Mouse (Mus musculus): ENCODE results near the gene Dmbx1. TPM values are rescaled to one million over a fixed set of nuclear protein-coding genes. Genes with fewer than 3 reads are reported as not detected.

Dmbx1 gene
- polyA plus RNA-seq (2015; fragmentation: Nextera tagmentation; extraction: Ambion mirVana): not detected in 2 replicates

- Histone ChIP-seq H3K4me2 (replicated peaks; ENCODE audit: low read depth, low read length) (peak within 1 kb of the TSS; percentile 55), H3K27me3 (ENCODE audit: insufficient read depth, low read length) (peaks cover 100% of the 10 kb centered on the region), H3K4me1 (ENCODE audit: insufficient read depth, low read length) (peaks cover 19% of the 10 kb centered on the region), H3K4me3 (ENCODE audit: low read length) (peak within 1 kb of the TSS; percentile 41), H3K27ac (ENCODE audit: low read length) (no peak within 1 kb of the TSS), H3K9ac (replicated peaks; ENCODE audit: low read length) (0 out of 2 replicates have a peak within 1 kb of the TSS, but pooled peaks have one; percentile 16), H3K9me3 (ENCODE audit: low read length) (no peaks in the 10 kb centered on the region), H3K36me3 (ENCODE audit: insufficient read depth, low read length) (no peaks in the 10 kb centered on the region)
- under 1% methylated on average over 65 of the region's 71 CpGs for WGBS
- no peak for ATAC-seq (ENCODE audit: low FRiP score, low TSS enrichment)
Observed at GRCm38 (mm10) chr4:115939295-115940102, at the start of gene Dmbx1. Gene Dmbx1 (minus strand): TSS chr4:115939926.

GRCm38 (mm10) chr4:115989382-115989781 is 49.7 kb upstream of the Dmbx1 start:
- 75% methylated on average over 7 of the region's 7 CpGs for WGBS
- H3K27me3 ChIP-seq (ENCODE audit: insufficient read depth, low read length): 0 out of 2 replicates have a peak, but pooled peaks cover 3% of the 10 kb centered on the region
- no peak overlapping the region for H3K9ac ChIP-seq (replicated peaks; ENCODE audit: low read length)
- no peak overlapping the region for H3K4me2 ChIP-seq (replicated peaks; ENCODE audit: low read depth, low read length)
- H3K4me3 ChIP-seq (ENCODE audit: low read length): no peak overlapping the region
- H3K36me3 ChIP-seq (ENCODE audit: insufficient read depth, low read length): no peaks in the 10 kb centered on the region
- H3K4me1 ChIP-seq (ENCODE audit: insufficient read depth, low read length): no peaks in the 10 kb centered on the region
- H3K27ac ChIP-seq (ENCODE audit: low read length): no peak overlapping the region
- peaks cover 4% of the 10 kb centered on the region; the same call in 1 of the 2 replicates for H3K9me3 ChIP-seq (ENCODE audit: low read length)
- ATAC-seq (ENCODE audit: low FRiP score, low TSS enrichment): no peak

GRCm38 (mm10) chr4:115987858-115988530 is 48.3 kb upstream of the Dmbx1 start:
- Histone ChIP-seq H3K27me3 (ENCODE audit: insufficient read depth, low read length) (peaks cover 3% of the 10 kb centered on the region; the same call in 1 of the 2 replicates), H3K36me3 (ENCODE audit: insufficient read depth, low read length) (no peaks in the 10 kb centered on the region), H3K4me3 (ENCODE audit: low read length) (no peak overlapping the region), H3K4me2 (replicated peaks; ENCODE audit: low read depth, low read length) (no peak overlapping the region), H3K9ac (replicated peaks; ENCODE audit: low read length) (no peak overlapping the region), H3K9me3 (ENCODE audit: low read length) (peaks cover 4% of the 10 kb centered on the region; the same call in 1 of the 2 replicates), H3K27ac (ENCODE audit: low read length) (no peak overlapping the region), H3K4me1 (ENCODE audit: insufficient read depth, low read length) (no peaks in the 10 kb centered on the region)
- 73% methylated on average over 5 of the region's 5 CpGs for WGBS
- no peak for ATAC-seq (ENCODE audit: low FRiP score, low TSS enrichment)

- H3K4me3 ChIP-seq (ENCODE audit: low read length): no peak overlapping the region
- ATAC-seq (ENCODE audit: low FRiP score, low TSS enrichment): no peak
- peaks cover 3% of the 10 kb centered on the region; the same call in 1 of the 2 replicates for H3K27me3 ChIP-seq (ENCODE audit: insufficient read depth, low read length)
- no peak overlapping the region for H3K4me2 ChIP-seq (replicated peaks; ENCODE audit: low read depth, low read length)
- no peak overlapping the region for H3K9ac ChIP-seq (replicated peaks; ENCODE audit: low read length)
- no peaks in the 10 kb centered on the region for H3K36me3 ChIP-seq (ENCODE audit: insufficient read depth, low read length)
- 81% methylated on average over 1 of the region's 1 CpGs for WGBS
- peaks cover 4% of the 10 kb centered on the region; the same call in 1 of the 2 replicates for H3K9me3 ChIP-seq (ENCODE audit: low read length)
- no peaks in the 10 kb centered on the region for H3K4me1 ChIP-seq (ENCODE audit: insufficient read depth, low read length)
- H3K27ac ChIP-seq (ENCODE audit: low read length): no peak overlapping the region
Observed at GRCm38 (mm10) chr4:115987436-115987835, 47.7 kb upstream of the Dmbx1 start.

GRCm38 (mm10) chr4:115984967-115985366 is 45.2 kb upstream of the Dmbx1 start:
- Histone ChIP-seq H3K27ac (ENCODE audit: low read length) (no peak overlapping the region), H3K4me2 (replicated peaks; ENCODE audit: low read depth, low read length) (no peak overlapping the region), H3K4me1 (ENCODE audit: insufficient read depth, low read length) (no peaks in the 10 kb centered on the region), H3K27me3 (ENCODE audit: insufficient read depth, low read length) (peaks cover 22% of the 10 kb centered on the region), H3K9me3 (ENCODE audit: low read length) (no peaks in the 10 kb centered on the region), H3K4me3 (ENCODE audit: low read length) (no peak overlapping the region), H3K9ac (replicated peaks; ENCODE audit: low read length) (no peak overlapping the region), H3K36me3 (ENCODE audit: insufficient read depth, low read length) (no peaks in the 10 kb centered on the region)
- no peak for ATAC-seq (ENCODE audit: low FRiP score, low TSS enrichment)
- 39% methylated on average over 8 of the region's 8 CpGs for WGBS

GRCm38 (mm10) chr4:115984111-115984510 is 44.4 kb upstream of the Dmbx1 start:
- H3K4me1 ChIP-seq (ENCODE audit: insufficient read depth, low read length): peaks cover 6% of the 10 kb centered on the region
- ATAC-seq (ENCODE audit: low FRiP score, low TSS enrichment): peak; percentile 67
- peaks cover 31% of the 10 kb centered on the region for H3K27me3 ChIP-seq (ENCODE audit: insufficient read depth, low read length)
- H3K4me2 ChIP-seq (replicated peaks; ENCODE audit: low read depth, low read length): peak overlapping the region; percentile 42
- H3K9me3 ChIP-seq (ENCODE audit: low read length): no peaks in the 10 kb centered on the region
- H3K9ac ChIP-seq (replicated peaks; ENCODE audit: low read length): no peak overlapping the region
- no peak overlapping the region for H3K4me3 ChIP-seq (ENCODE audit: low read length)
- WGBS: 2% methylated on average over 13 of the region's 13 CpGs
- no peak overlapping the region for H3K27ac ChIP-seq (ENCODE audit: low read length)
- H3K36me3 ChIP-seq (ENCODE audit: insufficient read depth, low read length): no peaks in the 10 kb centered on the region

GRCm38 (mm10) chr4:115980676-115981075 is 41.0 kb upstream of the Dmbx1 start:
- Histone ChIP-seq H3K9ac (replicated peaks; ENCODE audit: low read length) (no peak overlapping the region), H3K4me1 (ENCODE audit: insufficient read depth, low read length) (peaks cover 6% of the 10 kb centered on the region), H3K27me3 (ENCODE audit: insufficient read depth, low read length) (peaks cover 62% of the 10 kb centered on the region), H3K4me3 (ENCODE audit: low read length) (no peak overlapping the region), H3K9me3 (ENCODE audit: low read length) (no peaks in the 10 kb centered on the region), H3K4me2 (replicated peaks; ENCODE audit: low read depth, low read length) (no peak overlapping the region), H3K27ac (ENCODE audit: low read length) (no peak overlapping the region), H3K36me3 (ENCODE audit: insufficient read depth, low read length) (no peaks in the 10 kb centered on the region)
- 0% methylated on average over 8 of the region's 8 CpGs for WGBS
- no peak for ATAC-seq (ENCODE audit: low FRiP score, low TSS enrichment)

GRCm38 (mm10) chr4:115979437-115979836 is 39.7 kb upstream of the Dmbx1 start:
- no peak overlapping the region for H3K27ac ChIP-seq (ENCODE audit: low read length)
- no peak overlapping the region; the same call in 1 of the 2 replicates for H3K9ac ChIP-seq (replicated peaks; ENCODE audit: low read length)
- H3K27me3 ChIP-seq (ENCODE audit: insufficient read depth, low read length): peaks cover 72% of the 10 kb centered on the region
- peak overlapping the region; percentile 48 for H3K4me2 ChIP-seq (replicated peaks; ENCODE audit: low read depth, low read length)
- peak overlapping the region; percentile 37 for H3K4me3 ChIP-seq (ENCODE audit: low read length)
- WGBS: under 1% methylated on average over 39 of the region's 39 CpGs
- no peak for ATAC-seq (ENCODE audit: low FRiP score, low TSS enrichment)
- H3K4me1 ChIP-seq (ENCODE audit: insufficient read depth, low read length): peaks cover 6% of the 10 kb centered on the region
- no peaks in the 10 kb centered on the region for H3K9me3 ChIP-seq (ENCODE audit: low read length)
- no peaks in the 10 kb centered on the region for H3K36me3 ChIP-seq (ENCODE audit: insufficient read depth, low read length)

GRCm38 (mm10) chr4:115978911-115979310 is 39.2 kb upstream of the Dmbx1 start:
- ATAC-seq (ENCODE audit: low FRiP score, low TSS enrichment): no peak
- no peak overlapping the region for H3K4me3 ChIP-seq (ENCODE audit: low read length)
- H3K9ac ChIP-seq (replicated peaks; ENCODE audit: low read length): no peak overlapping the region
- H3K4me1 ChIP-seq (ENCODE audit: insufficient read depth, low read length): peaks cover 6% of the 10 kb centered on the region
- H3K4me2 ChIP-seq (replicated peaks; ENCODE audit: low read depth, low read length): no peak overlapping the region
- no peaks in the 10 kb centered on the region for H3K36me3 ChIP-seq (ENCODE audit: insufficient read depth, low read length)
- peaks cover 75% of the 10 kb centered on the region for H3K27me3 ChIP-seq (ENCODE audit: insufficient read depth, low read length)
- H3K9me3 ChIP-seq (ENCODE audit: low read length): no peaks in the 10 kb centered on the region
- H3K27ac ChIP-seq (ENCODE audit: low read length): no peak overlapping the region
- 8% methylated on average over 4 of the region's 4 CpGs for WGBS

Data from kidney, embryonic 16.5 days (tissue).